Comparison of ENCODE assay signal across 9 mouse cellular contexts in genomic region chr17:35244999-35245398, GRCm38 (mm10). TPM values are rescaled to one million over a fixed set of nuclear protein-coding genes. Genes with fewer than 3 reads are reported as not detected.
DNase-seq lines count a peak whose midpoint lies in the region; ATAC-seq lines count a peak whose summit lies in the region.
"Had no signal": no experiment of that assay in that cellular context is flagged by ENCODE, and none has a peak within 500 bp of the region (broad histone marks: within the 10 kb centered on the region; RNA-seq: fewer than 3 reads in every experiment).

No protein-coding gene starts in this region.

- DNase-seq in cerebellum, adult 9-10 months: peak; percentile 26
- no peak for DNase-seq in cerebellum, postnatal 36 days
- no peak for DNase-seq in neural tube, embryonic 11.5 days (ENCODE audit: low spot score)
- no peak for DNase-seq in neural tube, embryonic 10.5 days (ENCODE audit: extremely low spot score, low spot score)
- no peak for DNase-seq in left cerebral cortex, adult 18-20 months (ENCODE audit: low spot score in 2 of 2)
- no peak for DNase-seq in layer of hippocampus, postnatal 25 days (ENCODE audit: extremely low spot score in 1 of 2, low spot score in 1 of 2)

- no peak overlapping the region for H3K27ac ChIP-seq in neural tube, embryonic 11.5 days (ENCODE audit: low read depth, low read length)
- H3K27ac ChIP-seq in limb, embryonic 15.5 days: no peak overlapping the region
- H3K27ac ChIP-seq in stomach, embryonic 16.5 days (ENCODE audit: low read length): no peak overlapping the region

- H3K9me3 ChIP-seq in neural tube, embryonic 11.5 days (ENCODE audit: control insufficient read depth, low read length): no peaks in the 10 kb centered on the region
- no peaks in the 10 kb centered on the region for H3K9me3 ChIP-seq in limb, embryonic 15.5 days
- no peaks in the 10 kb centered on the region for H3K9me3 ChIP-seq in stomach, embryonic 16.5 days (replicated peaks; ENCODE audit: control insufficient read depth, low read length)

- ATAC-seq in neural tube, embryonic 11.5 days (ENCODE audit: insufficient read depth, low FRiP score, low TSS enrichment): no peak
- ATAC-seq in limb, embryonic 15.5 days (ENCODE audit: insufficient number of reproducible peaks, low FRiP score, low TSS enrichment, low read depth): no peak
- no peak for ATAC-seq in stomach, embryonic 16.5 days (ENCODE audit: insufficient read depth, low FRiP score)

- peaks cover 27% of the 10 kb centered on the region for H3K4me1 ChIP-seq in neural tube, embryonic 11.5 days (ENCODE audit: control insufficient read depth, insufficient read depth, low read length)
- H3K4me1 ChIP-seq in limb, embryonic 15.5 days: peaks cover 47% of the 10 kb centered on the region
- H3K4me1 ChIP-seq in stomach, embryonic 16.5 days (ENCODE audit: control insufficient read depth, insufficient read depth, low read length): peaks cover 36% of the 10 kb centered on the region

- H3K27me3 ChIP-seq in neural tube, embryonic 11.5 days (ENCODE audit: control insufficient read depth, insufficient read depth, low read length): no peaks in the 10 kb centered on the region
- no peaks in the 10 kb centered on the region for H3K27me3 ChIP-seq in limb, embryonic 15.5 days
- no peaks in the 10 kb centered on the region for H3K27me3 ChIP-seq in stomach, embryonic 16.5 days (ENCODE audit: control insufficient read depth, insufficient read depth, low read length)

- peaks cover 44% of the 10 kb centered on the region for H3K36me3 ChIP-seq in neural tube, embryonic 11.5 days (ENCODE audit: control insufficient read depth, insufficient read depth, low read length)
- peaks cover 65% of the 10 kb centered on the region for H3K36me3 ChIP-seq in limb, embryonic 15.5 days
- H3K36me3 ChIP-seq in stomach, embryonic 16.5 days (ENCODE audit: control insufficient read depth, insufficient read depth, low read length): peaks cover 28% of the 10 kb centered on the region

- peak overlapping the region; percentile 82; the same call in 1 of the 2 replicates for H3K4me3 ChIP-seq in neural tube, embryonic 11.5 days (ENCODE audit: low read depth, low read length)
- no peak overlapping the region for H3K4me3 ChIP-seq in limb, embryonic 15.5 days
- no peak overlapping the region for H3K4me3 ChIP-seq in stomach, embryonic 16.5 days (replicated peaks; ENCODE audit: low read length)

- peak overlapping the region; percentile 89 for H3K4me2 ChIP-seq in neural tube, embryonic 11.5 days (ENCODE audit: low read depth)
- peak overlapping the region; percentile 12; the same call in 1 of the 2 replicates for H3K4me2 ChIP-seq in limb, embryonic 15.5 days
- peak overlapping the region; percentile 76 for H3K4me2 ChIP-seq in stomach, embryonic 16.5 days (ENCODE audit: low read depth, low read length)

- H3K9ac ChIP-seq in neural tube, embryonic 11.5 days (ENCODE audit: low read length): no peak overlapping the region
- no peak overlapping the region for H3K9ac ChIP-seq in limb, embryonic 15.5 days
- 0 out of 2 replicates have a peak overlapping the region, but pooled peaks have one; percentile 4 for H3K9ac ChIP-seq in stomach, embryonic 16.5 days (ENCODE audit: low read length)

- WGBS in neural tube, embryonic 11.5 days: 83% methylated on average over 2 of the region's 2 CpGs
- WGBS in limb, embryonic 15.5 days: 76% methylated on average over 2 of the region's 2 CpGs
- WGBS in stomach, embryonic 16.5 days: 61% methylated on average over 2 of the region's 2 CpGs

RNA-seq across cellular contexts. Expression of gene Ddx39b, which starts 3.5 kb away (rescaled TPM):
- 634 and 672 TPM in 2 replicates for polyA plus RNA-seq in neural tube, embryonic 11.5 days (2014; fragmentation: Nextera tagmentation; extraction: Ambion mirVana)
- polyA plus RNA-seq in limb, embryonic 15.5 days (2015; fragmentation: Nextera tagmentation; extraction: Ambion mirVana): 401 and 418 TPM in 2 replicates
- 340 and 353 TPM in 2 replicates for polyA plus RNA-seq in stomach, embryonic 16.5 days (2015; fragmentation: Nextera tagmentation; extraction: Ambion mirVana)
- total RNA-seq in left cerebral cortex, adult 18-20 months (2021): 100 to 1,000 TPM; 201 to 213 TPM
- total RNA-seq in layer of hippocampus, postnatal 25 days (2021): 100 to 1,000 TPM; 213 to 229 TPM

RNA-seq across cellular contexts. Expression of gene Nfkbil1, which starts 9.4 kb away (rescaled TPM):
- 4.7 and 5.0 TPM in 2 replicates for polyA plus RNA-seq in neural tube, embryonic 11.5 days (2014; fragmentation: Nextera tagmentation; extraction: Ambion mirVana)
- polyA plus RNA-seq in limb, embryonic 15.5 days (2015; fragmentation: Nextera tagmentation; extraction: Ambion mirVana): 11.2 and 11.8 TPM in 2 replicates
- polyA plus RNA-seq in stomach, embryonic 16.5 days (2015; fragmentation: Nextera tagmentation; extraction: Ambion mirVana): 6.4 and 8.8 TPM in 2 replicates
- total RNA-seq in left cerebral cortex, adult 18-20 months (2021): 10 to 100 TPM; 11.6 to 14.9 TPM
- 10 to 100 TPM; 13.7 to 14.8 TPM for total RNA-seq in layer of hippocampus, postnatal 25 days (2021)

RNA-seq across cellular contexts. Expression of gene Atp6v1g2, which starts 11.5 kb away (rescaled TPM):
- polyA plus RNA-seq in neural tube, embryonic 11.5 days (2014; fragmentation: Nextera tagmentation; extraction: Ambion mirVana): 14.1 and 16.8 TPM in 2 replicates
- 3.7 and 3.8 TPM in 2 replicates for polyA plus RNA-seq in limb, embryonic 15.5 days (2015; fragmentation: Nextera tagmentation; extraction: Ambion mirVana)
- 6.0 and 6.8 TPM in 2 replicates for polyA plus RNA-seq in stomach, embryonic 16.5 days (2015; fragmentation: Nextera tagmentation; extraction: Ambion mirVana)
- total RNA-seq in left cerebral cortex, adult 18-20 months (2021): 100 to 1,000 TPM; 587 to 598 TPM
- 100 to 1,000 TPM; 607 to 639 TPM for total RNA-seq in layer of hippocampus, postnatal 25 days (2021)

RNA-seq across cellular contexts. Expression of gene H2-D1, which starts 17.5 kb away (rescaled TPM):
- polyA plus RNA-seq in neural tube, embryonic 11.5 days (2014; fragmentation: Nextera tagmentation; extraction: Ambion mirVana): 47.9 and 56.5 TPM in 2 replicates
- 84.7 and 93.0 TPM in 2 replicates for polyA plus RNA-seq in limb, embryonic 15.5 days (2015; fragmentation: Nextera tagmentation; extraction: Ambion mirVana)
- 169 and 219 TPM in 2 replicates for polyA plus RNA-seq in stomach, embryonic 16.5 days (2015; fragmentation: Nextera tagmentation; extraction: Ambion mirVana)
- total RNA-seq in left cerebral cortex, adult 18-20 months (2021): 10 to 100 TPM; 26.2 to 33.1 TPM
- 10 to 100 TPM; 14.6 to 15.9 TPM for total RNA-seq in layer of hippocampus, postnatal 25 days (2021)

RNA-seq across cellular contexts. Expression of gene Gm16181, which starts 24.4 kb away (rescaled TPM):
- polyA plus RNA-seq in neural tube, embryonic 11.5 days (2014; fragmentation: Nextera tagmentation; extraction: Ambion mirVana): 0.50 TPM in 1 of 2 replicates, not detected in the other
- polyA plus RNA-seq in limb, embryonic 15.5 days (2015; fragmentation: Nextera tagmentation; extraction: Ambion mirVana): 0.41 and 0.77 TPM in 2 replicates
- polyA plus RNA-seq in stomach, embryonic 16.5 days (2015; fragmentation: Nextera tagmentation; extraction: Ambion mirVana): 0.27 TPM in 1 of 2 replicates, not detected in the other
- not detected for total RNA-seq in left cerebral cortex, adult 18-20 months (2021)
- not detected for total RNA-seq in layer of hippocampus, postnatal 25 days (2021)
- polyA plus RNA-seq: large intestine, adult 2 months had no signal

Comparison
In these comparisons a context has a peak if more than half of its experiments do, and no peak if none do; other contexts are left out.
1. H3K4me2 ChIP-seq: peak in every context shown above with its lines; median percentile 89 in neural tube, embryonic 11.5 days; 76 in stomach, embryonic 16.5 days; 12 in limb, embryonic 15.5 days.